Mouse (Mus musculus) lung, embryonic 15.5 days (tissue): ENCODE measurements around the gene Tjp3. TPM values are rescaled to one million over a fixed set of nuclear protein-coding genes. Genes with fewer than 3 reads are reported as not detected.
A peak's percentile ranks its signal among the peaks of the same experiment; 100 is the strongest.

Experiments used
- ATAC-seq: fragments of 200-750 bp; cut with Nextera tagmentation; 2 replicates; pipeline ENCODE4 v1.8.0; 2017; ENCODE audit warnings: moderate number of reproducible peaks, borderline replicate concordance; ENCODE audit not compliant: low FRiP score, low TSS enrichment; ENCODE audit errors: extremely low read depth
- H3K27ac ChIP-seq: fragments of 300-500 bp; sonication (generic); 2 replicates; pipeline ENCODE4 v1.5.1; 2015; ENCODE audit warnings: moderate library complexity, mild to moderate bottlenecking, inconsistent platforms
- H3K27me3 ChIP-seq: fragments of 300-500 bp; sonication (generic); 2 replicates; pipeline ENCODE4 v1.6.1; 2015; ENCODE audit warnings: inconsistent platforms
- H3K36me3 ChIP-seq: fragments of 300-500 bp; sonication (generic); 2 replicates; pipeline ENCODE4 v1.6.1; 2015; ENCODE audit warnings: inconsistent platforms
- H3K4me1 ChIP-seq: fragments of 300-500 bp; sonication (generic); 2 replicates; pipeline ENCODE4 v1.6.1; 2015; ENCODE audit warnings: inconsistent platforms
- H3K4me2 ChIP-seq: fragments of 300-500 bp; sonication (generic); 2 replicates; pipeline ENCODE4 v1.6.1; 2015; ENCODE audit warnings: inconsistent platforms, mild to moderate bottlenecking, moderate library complexity
- H3K4me3 ChIP-seq: fragments of 300-500 bp; sonication (generic); 2 replicates; pipeline ENCODE4 v1.5.1; 2015; ENCODE audit warnings: mild to moderate bottlenecking, inconsistent platforms
- H3K9ac ChIP-seq: fragments of 300-500 bp; sonication (generic); 2 replicates; pipeline ENCODE4 v1.6.1; 2015; ENCODE audit warnings: inconsistent platforms
- H3K9me3 ChIP-seq: fragments of 300-500 bp; sonication (generic); 2 replicates; pipeline ENCODE4 v1.6.1; 2016; ENCODE audit warnings: inconsistent platforms
- WGBS: fragments of 180-500 bp; shearing (Covaris S2); methylation state at CpG from one replicate; pipeline ENCODE4 v1.1.7; 2015; 5-methylcytosine and 5-hydroxymethylcytosine counted together
- polyA plus RNA-seq: library from polyadenylated mRNA; unstranded; fragments of >200 nt; fragmentation: Nextera tagmentation; extraction: Ambion mirVana; gene quantifications from 2 replicates; pipeline ENCODE4 v1.2.1, GENCODE M21; 2015

Tjp3 gene
- polyA plus RNA-seq, 1 experiment from 2014 or later: 28.8 TPM

DNA sequence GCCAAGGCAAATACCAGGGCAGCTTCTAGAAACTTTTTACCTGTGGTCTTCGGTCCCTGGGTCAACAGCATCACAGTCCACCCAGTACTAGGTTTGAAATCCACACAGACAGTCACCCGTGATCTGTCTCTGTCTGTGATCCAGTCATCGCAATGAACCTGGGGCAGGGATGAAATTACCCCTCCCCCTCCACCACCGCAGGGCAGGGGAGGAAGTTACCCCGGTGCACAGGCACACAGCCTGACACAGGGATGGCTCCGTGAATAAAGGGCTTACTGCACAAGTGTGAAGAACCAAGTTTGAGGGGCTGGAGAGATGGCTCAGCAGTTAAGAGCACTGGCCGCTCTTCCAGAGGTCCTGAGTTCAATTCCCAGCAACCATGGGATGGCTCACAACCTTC, 12.4 kb upstream of the Tjp3 start:
- Histone ChIP-seq H3K36me3 (peaks cover 31% of the 10 kb centered on the region), H3K4me2 (no peak overlapping the region), H3K4me1 (peaks cover 50% of the 10 kb centered on the region)

DNA sequence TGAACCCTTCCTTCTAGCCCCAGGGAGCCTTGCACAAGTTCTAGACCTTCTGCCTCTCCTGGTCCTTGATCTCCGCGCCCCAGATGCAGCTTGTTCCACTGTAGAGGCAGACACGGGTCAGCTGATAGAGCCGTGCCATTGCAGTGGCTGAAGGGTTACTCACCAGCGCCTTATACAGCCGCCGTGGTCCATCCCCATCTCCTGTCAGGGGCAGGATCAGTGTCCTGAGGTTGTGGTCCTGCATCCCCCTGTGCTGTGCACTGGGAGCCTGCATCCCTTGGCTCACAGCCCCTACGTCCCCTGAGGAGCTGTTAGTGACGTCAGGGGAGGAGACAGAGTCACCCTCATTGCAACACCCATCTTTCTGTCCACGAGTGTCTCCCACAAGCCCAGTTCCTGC, 11.9 kb upstream of the Tjp3 start:
- Histone ChIP-seq H3K9me3 (no peaks in the 10 kb centered on the region), H3K9ac (peak overlapping the region; percentile 11; the same call in 1 of the 2 replicates), H3K27me3 (no peaks in the 10 kb centered on the region), H3K36me3 (peaks cover 26% of the 10 kb centered on the region), H3K4me1 (peaks cover 55% of the 10 kb centered on the region), H3K4me2 (0 out of 2 replicates have a peak overlapping the region, but pooled peaks have one; percentile 15), H3K27ac (peak overlapping the region; percentile 63; the same call in 1 of the 2 replicates), H3K4me3 (no peak overlapping the region)
- no peak for ATAC-seq
- WGBS: 55% methylated on average over 10 of the region's 10 CpGs

More for the DNA sequence above, 12.4 kb upstream of the Tjp3 start:
- Histone ChIP-seq H3K9me3 (no peaks in the 10 kb centered on the region), H3K4me3 (no peak overlapping the region), H3K27me3 (no peaks in the 10 kb centered on the region), H3K9ac (no peak overlapping the region), H3K27ac (no peak overlapping the region)
- ATAC-seq: no peak
- 56% methylated on average over 7 of the region's 7 CpGs for WGBS

DNA sequence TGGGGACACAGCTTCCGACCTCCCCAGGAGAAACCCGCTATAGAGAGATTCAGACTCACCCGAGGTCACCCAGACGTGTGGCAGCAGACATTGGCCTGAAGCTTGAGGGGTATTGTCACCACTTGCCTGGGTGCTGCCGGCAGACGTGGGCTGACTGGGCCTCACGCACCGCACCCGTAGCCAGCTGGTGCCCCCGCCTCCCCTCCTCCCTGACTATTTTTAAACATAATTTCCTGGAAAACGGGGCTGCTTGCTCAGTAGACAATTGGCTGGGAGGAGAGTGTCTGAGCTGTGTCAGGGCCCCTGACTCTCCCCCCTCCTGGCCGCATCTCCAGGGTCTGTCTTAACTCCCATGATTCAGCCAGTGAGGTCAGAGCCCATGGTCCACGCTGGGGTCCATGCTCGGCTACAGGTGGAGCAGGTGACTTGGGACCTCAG, 11.4 kb upstream of the Tjp3 start:
- H3K27ac ChIP-seq: peak overlapping the region; percentile 63
- peak overlapping the region; percentile 11; the same call in 1 of the 2 replicates for H3K9ac ChIP-seq
- H3K4me3 ChIP-seq: no peak overlapping the region
- no peak for ATAC-seq
- H3K27me3 ChIP-seq: no peaks in the 10 kb centered on the region
- H3K4me2 ChIP-seq: peak overlapping the region; percentile 15; the same call in 1 of the 2 replicates
- H3K36me3 ChIP-seq: peaks cover 22% of the 10 kb centered on the region
- WGBS: 46% methylated on average over 14 of the region's 14 CpGs
- H3K9me3 ChIP-seq: no peaks in the 10 kb centered on the region
- H3K4me1 ChIP-seq: peaks cover 60% of the 10 kb centered on the region

- Histone ChIP-seq H3K4me3 (no peak overlapping the region), H3K4me1 (peaks cover 65% of the 10 kb centered on the region), H3K27me3 (no peaks in the 10 kb centered on the region), H3K27ac (peak overlapping the region; percentile 63), H3K9ac (peak overlapping the region; percentile 22; the same call in 1 of the 2 replicates), H3K36me3 (peaks cover 16% of the 10 kb centered on the region), H3K9me3 (no peaks in the 10 kb centered on the region), H3K4me2 (peak overlapping the region; percentile 15; the same call in 1 of the 2 replicates)
- ATAC-seq: no peak
- WGBS: 62% methylated on average over 4 of the region's 4 CpGs
Observed at GRCm38 (mm10) chr10:81302288-81302687, 10.9 kb upstream of the Tjp3 start.

- Histone ChIP-seq H3K4me1 (peaks cover 67% of the 10 kb centered on the region), H3K9me3 (no peaks in the 10 kb centered on the region), H3K27me3 (no peaks in the 10 kb centered on the region), H3K9ac (no peak overlapping the region), H3K27ac (no peak overlapping the region), H3K36me3 (peaks cover 7% of the 10 kb centered on the region; the same call in 1 of the 2 replicates), H3K4me3 (no peak overlapping the region), H3K4me2 (no peak overlapping the region)
- ATAC-seq: no peak
- WGBS: 74% methylated on average over 9 of the region's 9 CpGs
Observed at GRCm38 (mm10) chr10:81301321-81301720, 9.9 kb upstream of the Tjp3 start.

- Histone ChIP-seq H3K4me1 (peaks cover 67% of the 10 kb centered on the region), H3K9me3 (no peaks in the 10 kb centered on the region), H3K4me2 (no peak overlapping the region), H3K27me3 (no peaks in the 10 kb centered on the region), H3K36me3 (no peaks in the 10 kb centered on the region; the same call in 1 of the 2 replicates), H3K27ac (no peak overlapping the region; the same call in 1 of the 2 replicates), H3K4me3 (no peak overlapping the region), H3K9ac (no peak overlapping the region)
- 77% methylated on average over 9 of the region's 9 CpGs for WGBS
- ATAC-seq: no peak
Observed at GRCm38 (mm10) chr10:81300352-81300907, 9.0 kb upstream of the Tjp3 start.

DNA sequence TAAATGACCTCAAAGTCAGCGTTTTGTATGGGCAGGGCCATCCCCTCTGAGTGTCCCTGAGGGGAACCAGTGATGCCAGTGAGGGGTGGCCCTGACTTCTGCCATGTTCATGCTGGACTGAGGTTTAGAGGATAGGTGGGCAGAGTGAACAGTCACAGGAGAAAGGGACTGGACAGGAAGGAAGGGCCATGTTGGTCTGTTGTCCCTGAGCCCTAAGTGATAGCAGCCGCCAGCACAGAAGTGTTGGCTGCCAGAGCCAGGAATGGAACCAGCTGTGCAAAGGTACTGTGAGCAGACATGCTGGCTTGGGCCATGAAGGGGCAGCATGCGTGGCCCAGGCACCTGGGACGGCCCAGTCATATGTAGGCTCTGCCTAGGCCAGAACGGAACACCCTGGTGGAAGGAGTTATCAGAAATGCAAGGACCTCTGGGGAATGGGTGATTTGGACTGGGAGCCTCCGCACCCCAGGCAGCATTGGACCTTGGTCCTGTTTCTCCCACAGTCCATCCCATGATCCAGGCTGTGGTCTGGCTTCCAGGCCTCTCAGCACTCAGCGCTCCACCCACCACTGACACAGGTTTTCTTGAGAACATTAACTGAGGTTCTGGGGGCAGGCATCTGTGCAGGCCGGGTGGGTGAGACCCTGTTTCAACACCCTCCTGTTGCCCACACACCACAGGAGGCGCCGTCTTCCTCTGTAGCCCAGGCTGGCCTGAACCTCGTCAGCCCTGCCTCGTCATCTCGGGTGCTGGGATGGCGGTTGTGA, 8.4 kb upstream of the Tjp3 start:
- ATAC-seq: no peak
- Histone ChIP-seq H3K9ac (no peak overlapping the region), H3K27me3 (no peaks in the 10 kb centered on the region), H3K36me3 (no peaks in the 10 kb centered on the region; the same call in 1 of the 2 replicates), H3K4me2 (no peak overlapping the region), H3K4me1 (peaks cover 69% of the 10 kb centered on the region), H3K27ac (no peak overlapping the region), H3K4me3 (no peak overlapping the region), H3K9me3 (no peaks in the 10 kb centered on the region)
- WGBS: 83% methylated on average over 14 of the region's 14 CpGs

GRCm38 (mm10) chr10:81298369-81299100, 7.2 kb upstream of the Tjp3 start:
- H3K36me3 ChIP-seq: no peaks in the 10 kb centered on the region
- WGBS: 87% methylated on average over 17 of the region's 17 CpGs
- no peaks in the 10 kb centered on the region for H3K9me3 ChIP-seq
- ATAC-seq: no peak
- no peak overlapping the region for H3K4me3 ChIP-seq
- peak overlapping the region; percentile 3; the same call in 1 of the 2 replicates for H3K4me2 ChIP-seq
- no peak overlapping the region for H3K9ac ChIP-seq
- H3K27me3 ChIP-seq: no peaks in the 10 kb centered on the region
- H3K27ac ChIP-seq: peak overlapping the region; percentile 72
- peaks cover 74% of the 10 kb centered on the region for H3K4me1 ChIP-seq

- no peaks in the 10 kb centered on the region for H3K9me3 ChIP-seq
- peak overlapping the region; percentile 72 for H3K27ac ChIP-seq
- peaks cover 68% of the 10 kb centered on the region for H3K4me1 ChIP-seq
- no peaks in the 10 kb centered on the region for H3K36me3 ChIP-seq
- 43% methylated on average over 10 of the region's 10 CpGs for WGBS
- no peaks in the 10 kb centered on the region for H3K27me3 ChIP-seq
- H3K9ac ChIP-seq: no peak overlapping the region
- H3K4me3 ChIP-seq: no peak overlapping the region
- peak overlapping the region; percentile 3; the same call in 1 of the 2 replicates for H3K4me2 ChIP-seq
- ATAC-seq: peak; percentile 28; the same call in 1 of the 2 replicates
Observed at GRCm38 (mm10) chr10:81297845-81298244, 6.5 kb upstream of the Tjp3 start.

GRCm38 (mm10) chr10:81297246-81297645, 5.9 kb upstream of the Tjp3 start:
- Histone ChIP-seq H3K27ac (peak overlapping the region; percentile 72), H3K4me3 (no peak overlapping the region), H3K36me3 (no peaks in the 10 kb centered on the region), H3K27me3 (no peaks in the 10 kb centered on the region), H3K4me1 (peaks cover 62% of the 10 kb centered on the region), H3K4me2 (no peak overlapping the region), H3K9me3 (no peaks in the 10 kb centered on the region), H3K9ac (no peak overlapping the region)
- ATAC-seq: no peak
- WGBS: 74% methylated on average over 6 of the region's 6 CpGs

DNA sequence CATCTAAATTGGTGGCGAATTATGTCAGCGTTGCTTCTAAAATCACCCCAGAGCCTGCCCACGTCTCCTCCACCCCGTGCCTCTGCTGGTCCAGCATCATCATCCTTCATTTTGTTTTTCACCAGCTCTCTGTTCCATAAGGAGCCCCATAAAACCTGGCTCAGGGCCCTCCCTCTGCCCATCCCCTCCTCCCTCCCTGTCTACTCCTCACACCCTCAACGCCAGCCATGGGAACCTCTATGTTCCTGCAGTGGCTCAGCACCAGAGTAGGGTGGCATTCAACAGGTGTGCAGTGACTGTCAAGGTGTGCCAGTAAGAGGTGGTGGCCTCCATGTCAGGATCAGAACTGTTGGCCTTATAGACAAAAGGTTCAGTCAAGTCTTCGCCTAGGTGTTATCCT, 3.8 kb upstream of the Tjp3 start:
- H3K27ac ChIP-seq: no peak overlapping the region
- no peak overlapping the region for H3K4me2 ChIP-seq
- no peaks in the 10 kb centered on the region for H3K36me3 ChIP-seq
- WGBS: 89% methylated on average over 6 of the region's 6 CpGs
- no peak for ATAC-seq
- H3K9ac ChIP-seq: no peak overlapping the region
- H3K4me1 ChIP-seq: peaks cover 56% of the 10 kb centered on the region
- H3K4me3 ChIP-seq: no peak overlapping the region
- no peaks in the 10 kb centered on the region for H3K9me3 ChIP-seq
- H3K27me3 ChIP-seq: peaks cover 10% of the 10 kb centered on the region; the same call in 1 of the 2 replicates
